ENCODE assay signal across 25 mouse cellular contexts in genomic region chr3:34808833-34809232, GRCm38 (mm10).
DNase-seq lines count a peak whose midpoint lies in the region; ATAC-seq and TF ChIP-seq lines count a peak whose summit lies in the region.
"Had no signal": no experiment of that assay in that cellular context is flagged by ENCODE, and none has a peak within 500 bp of the region (broad histone marks: within the 10 kb centered on the region; RNA-seq: fewer than 3 reads in every experiment).

No protein-coding gene starts in this region.

- no peak for TF ChIP-seq CTCF in stomach, postnatal 0 days (IDR thresholded peaks at IDR 0.05; ENCODE audit: low read depth)
- no peak for TF ChIP-seq CTCF in lung, postnatal 0 days (IDR thresholded peaks at IDR 0.05)

- no peak for ATAC-seq in heart, embryonic 11.5 days (replicated peaks; ENCODE audit: insufficient number of reproducible peaks, low FRiP score, low TSS enrichment)
- peak; percentile 56; the same call in 1 of the 2 replicates for ATAC-seq in stomach, postnatal 0 days (ENCODE audit: low FRiP score, low TSS enrichment)
- no peak for ATAC-seq in liver, embryonic 12.5 days
- no peak for ATAC-seq in lung, postnatal 0 days
- ATAC-seq: activated CD4-positive, CD25-positive, alpha-beta regulatory T cell, adult 4 months; forebrain, embryonic 15.5 days; hindbrain, postnatal 0 days; inflammation-experienced regulatory T-cells, adult 6 months; intestine, embryonic 16.5 days had no signal

- DNase-seq in heart, adult 11 months: peak; percentile 56
- DNase-seq in fat pad, adult 2 months (ENCODE audit: extremely low read depth, low read depth, low spot score): peak; percentile 31
- DNase-seq in stomach, postnatal 0 days (ENCODE audit: low spot score): peak; percentile 38
- DNase-seq in lung, postnatal 0 days (ENCODE audit: low spot score): no peak
- DNase-seq: adrenal gland, adult 8-10 months; adrenal gland, postnatal 25 days; cerebellum, adult 11-12 months; cerebellum, adult 9-10 months; cerebellum, postnatal 14 days; gastrocnemius, postnatal 10 days; gastrocnemius, postnatal 36 days; heart, adult 18-20 months; heart, postnatal 14 days; heart, postnatal 4 days had no signal

- no peaks in the 10 kb centered on the region for H3K27me3 ChIP-seq in heart, embryonic 11.5 days (ENCODE audit: control insufficient read depth, insufficient read depth, low read length)
- no peaks in the 10 kb centered on the region for H3K27me3 ChIP-seq in stomach, postnatal 0 days (ENCODE audit: control insufficient read depth, insufficient read depth, low read length)
- H3K27me3 ChIP-seq in liver, embryonic 12.5 days (replicated peaks): peaks cover 18% of the 10 kb centered on the region; the same call in 1 of the 2 replicates
- H3K27me3 ChIP-seq in lung, postnatal 0 days (replicated peaks; ENCODE audit: insufficient read depth, low read length): no peaks in the 10 kb centered on the region
- H3K27me3 ChIP-seq: forebrain, embryonic 15.5 days had no signal

- H3K4me2 ChIP-seq in heart, embryonic 11.5 days: no peak overlapping the region
- no peak overlapping the region for H3K4me2 ChIP-seq in stomach, postnatal 0 days (replicated peaks; ENCODE audit: low read depth)
- H3K4me2 ChIP-seq in liver, embryonic 12.5 days: no peak overlapping the region
- no peak overlapping the region for H3K4me2 ChIP-seq in lung, postnatal 0 days (replicated peaks; ENCODE audit: low read depth, low read length)
- H3K4me2 ChIP-seq: embryonic facial prominence, embryonic 13.5 days; forebrain, embryonic 12.5 days; forebrain, embryonic 15.5 days; heart, embryonic 13.5 days; hindbrain, embryonic 14.5 days had no signal

- no peaks in the 10 kb centered on the region for H3K36me3 ChIP-seq in heart, embryonic 11.5 days (ENCODE audit: control insufficient read depth, insufficient read depth, low read length)
- H3K36me3 ChIP-seq in stomach, postnatal 0 days (ENCODE audit: control insufficient read depth, insufficient read depth, low read length): no peaks in the 10 kb centered on the region
- no peaks in the 10 kb centered on the region for H3K36me3 ChIP-seq in liver, embryonic 12.5 days
- H3K36me3 ChIP-seq in lung, postnatal 0 days (ENCODE audit: insufficient read depth, low read length): no peaks in the 10 kb centered on the region
- H3K36me3 ChIP-seq: embryonic facial prominence, embryonic 13.5 days; forebrain, embryonic 12.5 days; forebrain, embryonic 15.5 days; heart, embryonic 13.5 days had no signal

- no peak overlapping the region for H3K9ac ChIP-seq in heart, embryonic 11.5 days (ENCODE audit: low read depth, low read length)
- no peak overlapping the region for H3K9ac ChIP-seq in stomach, postnatal 0 days (ENCODE audit: low read length)
- no peak overlapping the region for H3K9ac ChIP-seq in liver, embryonic 12.5 days
- no peak overlapping the region for H3K9ac ChIP-seq in lung, postnatal 0 days (replicated peaks; ENCODE audit: low read depth)
- H3K9ac ChIP-seq: embryonic facial prominence, embryonic 13.5 days; forebrain, embryonic 12.5 days; forebrain, embryonic 15.5 days; heart, embryonic 13.5 days; hindbrain, embryonic 14.5 days had no signal

- H3K4me3 ChIP-seq in heart, embryonic 11.5 days (ENCODE audit: low read depth, low read length): no peak overlapping the region
- no peak overlapping the region for H3K4me3 ChIP-seq in stomach, postnatal 0 days (ENCODE audit: low read depth, low read length)
- H3K4me3 ChIP-seq in liver, embryonic 12.5 days: no peak overlapping the region
- H3K4me3 ChIP-seq in lung, postnatal 0 days (ENCODE audit: low read depth, low read length): no peak overlapping the region
- H3K4me3 ChIP-seq: embryonic facial prominence, embryonic 13.5 days; forebrain, embryonic 12.5 days; forebrain, embryonic 15.5 days; heart, embryonic 13.5 days had no signal

- no peak overlapping the region for H3K27ac ChIP-seq in heart, embryonic 11.5 days (ENCODE audit: low read depth, low read length)
- no peak overlapping the region for H3K27ac ChIP-seq in stomach, postnatal 0 days (replicated peaks)
- H3K27ac ChIP-seq in liver, embryonic 12.5 days: no peak overlapping the region
- H3K27ac ChIP-seq in lung, postnatal 0 days (ENCODE audit: low read length): no peak overlapping the region
- H3K27ac ChIP-seq: embryonic facial prominence, embryonic 13.5 days; forebrain, embryonic 12.5 days; forebrain, embryonic 15.5 days; heart, embryonic 13.5 days; hindbrain, embryonic 14.5 days; hindbrain, postnatal 0 days had no signal

- no peaks in the 10 kb centered on the region for H3K4me1 ChIP-seq in heart, embryonic 11.5 days (ENCODE audit: control insufficient read depth, insufficient read depth, low read length)
- H3K4me1 ChIP-seq in stomach, postnatal 0 days (replicated peaks; ENCODE audit: control insufficient read depth, insufficient read depth): no peaks in the 10 kb centered on the region
- H3K4me1 ChIP-seq in liver, embryonic 12.5 days: no peaks in the 10 kb centered on the region
- H3K4me1 ChIP-seq in lung, postnatal 0 days (ENCODE audit: insufficient read depth, low read depth, low read length): no peaks in the 10 kb centered on the region
- H3K4me1 ChIP-seq: heart, embryonic 13.5 days had no signal

- peak; percentile 67 for TF ChIP-seq EP300 in stomach, postnatal 0 days (optimal IDR thresholded peaks at IDR 0.05)
- no peak for TF ChIP-seq EP300 in lung, postnatal 0 days (IDR thresholded peaks at IDR 0.05)

- 12% methylated on average over 6 of the region's 6 CpGs for WGBS in heart, embryonic 11.5 days (ENCODE audit: insufficient replicate concordance)
- whole genome bisulfite sequencing in stomach, postnatal 0 days: 18% methylated on average over 6 of the region's 6 CpGs
- 5% methylated on average over 6 of the region's 6 CpGs for WGBS in liver, embryonic 12.5 days (ENCODE audit: insufficient replicate concordance)
- 15% methylated on average over 5 of the region's 6 CpGs for WGBS in lung, postnatal 0 days

- no peaks in the 10 kb centered on the region for H3K9me3 ChIP-seq in heart, embryonic 11.5 days (replicated peaks; ENCODE audit: control insufficient read depth, low read length)
- H3K9me3 ChIP-seq in stomach, postnatal 0 days (ENCODE audit: control insufficient read depth, low read length): no peaks in the 10 kb centered on the region
- no peaks in the 10 kb centered on the region for H3K9me3 ChIP-seq in liver, embryonic 12.5 days (replicated peaks)
- H3K9me3 ChIP-seq in lung, postnatal 0 days (ENCODE audit: low read length): no peaks in the 10 kb centered on the region
- H3K9me3 ChIP-seq: embryonic facial prominence, embryonic 13.5 days; forebrain, embryonic 12.5 days; forebrain, embryonic 15.5 days; heart, embryonic 13.5 days had no signal
